8 mouse cellular contexts compared by ENCODE assay signal in genomic region chr1:23920275-23920674, GRCm38 (mm10). TPM values are rescaled to one million over a fixed set of nuclear protein-coding genes. Genes with fewer than 3 reads are reported as not detected.
A peak's percentile ranks its signal among the peaks of the same experiment; 100 is the strongest.
DNase-seq lines count a peak whose midpoint lies in the region; ATAC-seq and TF ChIP-seq lines count a peak whose summit lies in the region.

No protein-coding gene starts in this region.

- 16% methylated on average over 2 of the region's 2 CpGs for WGBS in lung, embryonic 14.5 days
- whole genome bisulfite sequencing in forebrain, embryonic 13.5 days = 29% methylated on average over 2 of the region's 2 CpGs
- 23% methylated on average over 2 of the region's 2 CpGs for WGBS in kidney, embryonic 14.5 days
- 26% methylated on average over 2 of the region's 2 CpGs for WGBS in midbrain, embryonic 12.5 days

- no peaks in the 10 kb centered on the region for H3K36me3 ChIP-seq in lung, embryonic 14.5 days (ENCODE audit: insufficient read depth)
- H3K36me3 ChIP-seq in forebrain, embryonic 13.5 days (ENCODE audit: poor library complexity, severe bottlenecking) = no peaks in the 10 kb centered on the region
- H3K36me3 ChIP-seq in kidney, embryonic 14.5 days (ENCODE audit: control insufficient read depth, insufficient read depth, low read length) = no peaks in the 10 kb centered on the region
- H3K36me3 ChIP-seq in midbrain, embryonic 12.5 days = no peaks in the 10 kb centered on the region

- no peak for ATAC-seq in lung, embryonic 14.5 days (ENCODE audit: insufficient read depth)
- no peak for ATAC-seq in forebrain, embryonic 13.5 days
- no peak for ATAC-seq in kidney, embryonic 14.5 days (ENCODE audit: low FRiP score, low TSS enrichment)
- no peak for ATAC-seq in midbrain, embryonic 12.5 days (ENCODE audit: low FRiP score, low read depth)

- peak overlapping the region; percentile 71 for H3K4me2 ChIP-seq in lung, embryonic 14.5 days
- peak overlapping the region; percentile 50 for H3K4me2 ChIP-seq in forebrain, embryonic 13.5 days
- H3K4me2 ChIP-seq in kidney, embryonic 14.5 days (replicated peaks; ENCODE audit: low read depth, low read length) = no peak overlapping the region; the same call in 1 of the 2 replicates
- peak overlapping the region; percentile 66 for H3K4me2 ChIP-seq in midbrain, embryonic 12.5 days (replicated peaks)

- DNase-seq in lung, embryonic 14.5 days = peak; percentile 13
- DNase-seq in lung, postnatal 36 days = no peak
- DNase-seq in cerebellum, adult 18-20 months = peak; percentile 60 to 70
- no peak for DNase-seq in urinary bladder, postnatal 10 days (ENCODE audit: low spot score)
- no peak for DNase-seq in adrenal gland, postnatal 14 days

- no peaks in the 10 kb centered on the region for H3K27me3 ChIP-seq in lung, embryonic 14.5 days (ENCODE audit: insufficient read depth, low read length)
- no peaks in the 10 kb centered on the region for H3K27me3 ChIP-seq in forebrain, embryonic 13.5 days
- no peaks in the 10 kb centered on the region for H3K27me3 ChIP-seq in kidney, embryonic 14.5 days (ENCODE audit: control insufficient read depth, insufficient read depth, low read length)
- no peaks in the 10 kb centered on the region for H3K27me3 ChIP-seq in midbrain, embryonic 12.5 days

- H3K9me3 ChIP-seq in lung, embryonic 14.5 days (ENCODE audit: low read depth, low read length) = no peaks in the 10 kb centered on the region
- no peaks in the 10 kb centered on the region for H3K9me3 ChIP-seq in forebrain, embryonic 13.5 days (replicated peaks)
- H3K9me3 ChIP-seq in kidney, embryonic 14.5 days (ENCODE audit: control insufficient read depth, low read length) = no peaks in the 10 kb centered on the region
- no peaks in the 10 kb centered on the region for H3K9me3 ChIP-seq in midbrain, embryonic 12.5 days

- TF ChIP-seq CTCF in lung, embryonic 14.5 days (IDR thresholded peaks at IDR 0.05; ENCODE audit: low read depth) = 0 out of 2 replicates have a peak, but pooled peaks have one; percentile 14

- no peaks in the 10 kb centered on the region for H3K4me1 ChIP-seq in lung, embryonic 14.5 days (ENCODE audit: insufficient read depth)
- H3K4me1 ChIP-seq in forebrain, embryonic 13.5 days = peaks cover 26% of the 10 kb centered on the region
- H3K4me1 ChIP-seq in kidney, embryonic 14.5 days (ENCODE audit: control insufficient read depth, insufficient read depth, low read length) = peaks cover 8% of the 10 kb centered on the region
- H3K4me1 ChIP-seq in midbrain, embryonic 12.5 days = peaks cover 18% of the 10 kb centered on the region

- H3K9ac ChIP-seq in lung, embryonic 14.5 days = no peak overlapping the region
- peak overlapping the region; percentile 58 for H3K9ac ChIP-seq in forebrain, embryonic 13.5 days
- H3K9ac ChIP-seq in kidney, embryonic 14.5 days (ENCODE audit: low read depth, low read length) = 0 out of 2 replicates have a peak overlapping the region, but pooled peaks have one; percentile 34
- H3K9ac ChIP-seq in midbrain, embryonic 12.5 days (replicated peaks) = 0 out of 2 replicates have a peak overlapping the region, but pooled peaks have one; percentile 25

- no peak overlapping the region for H3K4me3 ChIP-seq in lung, embryonic 14.5 days (ENCODE audit: low read depth, low read length)
- H3K4me3 ChIP-seq in forebrain, embryonic 13.5 days = 0 out of 2 replicates have a peak overlapping the region, but pooled peaks have one; percentile 9
- 0 out of 2 replicates have a peak overlapping the region, but pooled peaks have one; percentile 12 for H3K4me3 ChIP-seq in kidney, embryonic 14.5 days (ENCODE audit: low read length)
- H3K4me3 ChIP-seq in midbrain, embryonic 12.5 days = no peak overlapping the region

- H3K27ac ChIP-seq in lung, embryonic 14.5 days (ENCODE audit: low read depth) = no peak overlapping the region
- no peak overlapping the region for H3K27ac ChIP-seq in forebrain, embryonic 13.5 days
- H3K27ac ChIP-seq in kidney, embryonic 14.5 days (ENCODE audit: low read depth, low read length) = no peak overlapping the region
- H3K27ac ChIP-seq in midbrain, embryonic 12.5 days (replicated peaks) = no peak overlapping the region

RNA-seq across cellular contexts. Expression of gene Smap1, which starts 1.8 kb away (rescaled TPM):
- 47.4 and 50.2 TPM in 2 replicates for polyA plus RNA-seq in lung, embryonic 14.5 days (2014; fragmentation: Nextera tagmentation; extraction: Ambion mirVana)
- polyA plus RNA-seq in forebrain, embryonic 13.5 days (2015; fragmentation: Nextera tagmentation; extraction: Ambion mirVana) = 36.4 and 45.0 TPM in 2 replicates
- 46.7 and 51.0 TPM in 2 replicates for polyA plus RNA-seq in kidney, embryonic 14.5 days (2014; fragmentation: Nextera tagmentation; extraction: Ambion mirVana)
- 63.7 and 72.6 TPM in 2 replicates for polyA plus RNA-seq in midbrain, embryonic 12.5 days (2016; fragmentation: Nextera tagmentation; extraction: Ambion mirVana)
- 79.4 and 89.0 TPM in 2 replicates for total RNA-seq in adrenal gland, postnatal 14 days (2021)

Comparison
In these comparisons a context has a peak if more than half of its experiments do, and no peak if none do; other contexts are left out.
1. DNase-seq: peak in lung, embryonic 14.5 days (single experiment) and cerebellum, adult 18-20 months (2 of 2); none in lung, postnatal 36 days (single experiment), urinary bladder, postnatal 10 days (single experiment) and adrenal gland, postnatal 14 days (single experiment).
2. H3K4me3 ChIP-seq: peak in forebrain, embryonic 13.5 days (single experiment) and kidney, embryonic 14.5 days (single experiment); none in lung, embryonic 14.5 days (single experiment) and midbrain, embryonic 12.5 days (single experiment).